Mouse (Mus musculus) embryonic facial prominence, embryonic 14.5 days (tissue): ENCODE measurements around the gene Pls3. TPM values are rescaled to one million over a fixed set of nuclear protein-coding genes. Genes with fewer than 3 reads are reported as not detected.

ENCODE experiments used
- ATAC-seq: fragments of 200-750 bp; cut with Nextera tagmentation; 2 replicates; pipeline ENCODE4 v1.8.0; 2017; ENCODE audit warnings: low read depth, moderate number of reproducible peaks, moderate TSS enrichment
- DNase-seq: peaks from one replicate; pipeline ENCODE4 v3.0.0-alpha.2; 2015; ENCODE audit warnings: low spot score
- H3K27ac ChIP-seq: fragments of 300-500 bp; sonication (generic); replicated peaks from 2 replicates; pipeline ENCODE4 v1.5.1; 2014; ENCODE audit warnings: low read depth, mild to moderate bottlenecking, low read length, moderate library complexity
- H3K27me3 ChIP-seq: fragments of 300-500 bp; sonication (generic); replicated peaks from 2 replicates; pipeline ENCODE4 v1.6.1; 2014; ENCODE audit warnings: low read length; ENCODE audit not compliant: control insufficient read depth, insufficient read depth
- H3K36me3 ChIP-seq: fragments of 300-500 bp; sonication (generic); 2 replicates; pipeline ENCODE4 v1.6.1; 2014; ENCODE audit warnings: low read length, mixed read lengths; ENCODE audit not compliant: control insufficient read depth, insufficient read depth
- H3K4me1 ChIP-seq: fragments of 300-500 bp; sonication (generic); 2 replicates; pipeline ENCODE4 v1.6.1; 2014; ENCODE audit warnings: antibody characterized with exemption, low read length; ENCODE audit not compliant: control insufficient read depth, insufficient read depth
- H3K4me2 ChIP-seq: fragments of 300-500 bp; sonication (generic); 2 replicates; pipeline ENCODE4 v1.6.1; 2014; ENCODE audit warnings: low read depth, mild to moderate bottlenecking, low read length, moderate library complexity, mixed read lengths
- H3K4me3 ChIP-seq: fragments of 300-500 bp; sonication (generic); 2 replicates; pipeline ENCODE4 v1.5.1; 2014; ENCODE audit warnings: low read depth, mild to moderate bottlenecking, low read length
- H3K9ac ChIP-seq: fragments of 300-500 bp; sonication (generic); 2 replicates; pipeline ENCODE4 v1.6.1; 2014; ENCODE audit warnings: low read depth, mild to moderate bottlenecking, low read length, moderate library complexity, mixed read lengths
- H3K9me3 ChIP-seq: fragments of 300-500 bp; sonication (generic); 2 replicates; pipeline ENCODE4 v1.6.1; 2016; ENCODE audit warnings: low read length; ENCODE audit not compliant: control insufficient read depth
- WGBS: fragments of 180-500 bp; shearing (Covaris S2); extraction: QIAGEN DNeasy Blood & Tissue Kit; methylation state at CpG from one replicate; pipeline ENCODE4 v1.1.7; 2014; 5-methylcytosine and 5-hydroxymethylcytosine counted together
- polyA plus RNA-seq: library from polyadenylated mRNA; unstranded; fragments of >200 nt; fragmentation: Nextera tagmentation; extraction: Ambion mirVana; gene quantifications from 2 replicates; pipeline ENCODE4 v1.2.1, GENCODE M21; 2014

The Pls3 gene
- 117 and 123 TPM in 2 replicates for polyA plus RNA-seq

- Histone ChIP-seq H3K4me2 (peak within 1 kb of the TSS; percentile 54), H3K9ac (peak within 1 kb of the TSS; percentile 64), H3K27me3 (peaks cover 3% of the 10 kb centered on the region), H3K4me3 (peak within 1 kb of the TSS; percentile 50), H3K27ac (peak within 1 kb of the TSS; percentile 86), H3K9me3 (no peaks in the 10 kb centered on the region), H3K36me3 (no peaks in the 10 kb centered on the region), H3K4me1 (no peaks in the 10 kb centered on the region)
- DNase-seq (peak; percentile 96), ATAC-seq (peak; percentile 99)
- 23% methylated on average over 30 of the region's 45 CpGs for WGBS
These were observed at the start of gene Pls3 for GRCm38 (mm10) chrX:75874332-75875291. Gene Pls3, minus strand, starts transcription at chrX:75875182.

DNA sequence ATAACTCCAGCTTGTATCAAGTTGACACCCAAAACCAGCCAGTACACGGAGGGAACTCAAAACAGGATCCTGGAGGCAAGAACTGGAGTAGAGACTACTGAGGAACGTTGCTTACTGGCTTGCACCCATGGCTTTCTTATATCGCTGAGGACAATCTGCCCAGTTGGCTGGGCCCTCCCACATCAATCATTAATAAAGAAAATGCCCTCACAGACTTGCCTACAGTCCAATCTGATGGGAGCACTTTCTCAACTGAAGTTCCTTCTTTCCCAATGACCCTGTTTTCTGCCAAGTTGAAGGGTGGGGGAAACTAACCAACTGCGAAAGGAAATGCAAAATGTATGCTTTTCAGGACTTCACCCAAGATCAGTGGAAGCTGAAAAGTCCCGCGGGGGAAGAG is 20.7 kb upstream of the Pls3 start:
- DNase-seq, result no peak
- H3K36me3 ChIP-seq, result no peaks in the 10 kb centered on the region
- H3K27ac ChIP-seq, result no peak overlapping the region
- no peak overlapping the region for H3K4me2 ChIP-seq
- ATAC-seq, result no peak
- no peak overlapping the region for H3K9ac ChIP-seq
- 69% methylated on average over 6 of the region's 6 CpGs for WGBS
- no peaks in the 10 kb centered on the region for H3K4me1 ChIP-seq
- no peak overlapping the region for H3K4me3 ChIP-seq
- no peaks in the 10 kb centered on the region for H3K9me3 ChIP-seq
- no peaks in the 10 kb centered on the region for H3K27me3 ChIP-seq

- Histone ChIP-seq H3K36me3 (no peaks in the 10 kb centered on the region), H3K4me2 (peak overlapping the region; percentile 54), H3K9me3 (no peaks in the 10 kb centered on the region), H3K27me3 (peaks cover 3% of the 10 kb centered on the region), H3K27ac (no peak overlapping the region), H3K4me1 (no peaks in the 10 kb centered on the region), H3K4me3 (peak overlapping the region; percentile 50), H3K9ac (no peak overlapping the region)
- 21% methylated on average over 5 of the region's 5 CpGs for whole genome bisulfite sequencing
- DNase-seq (no peak), ATAC-seq (no peak)
These were observed 584 bp upstream of the Pls3 start for GRCm38 (mm10) chrX:75875566-75875965.

GRCm38 (mm10) chrX:75873813-75874212 is 1.2 kb downstream of the Pls3 start:
- H3K9me3 ChIP-seq, result no peaks in the 10 kb centered on the region
- H3K4me3 ChIP-seq, result peak overlapping the region; percentile 50
- peak overlapping the region; percentile 64 for H3K9ac ChIP-seq
- peak; percentile 34 for DNase-seq
- no peaks in the 10 kb centered on the region for H3K4me1 ChIP-seq
- H3K27ac ChIP-seq, result peak overlapping the region; percentile 86
- peak overlapping the region; percentile 54 for H3K4me2 ChIP-seq
- 24% methylated on average over 15 of the region's 15 CpGs for WGBS
- no peaks in the 10 kb centered on the region for H3K36me3 ChIP-seq
- ATAC-seq, result no peak
- peaks cover 3% of the 10 kb centered on the region for H3K27me3 ChIP-seq

GRCm38 (mm10) chrX:75873253-75873652 is 1.7 kb downstream of the Pls3 start:
- Histone ChIP-seq H3K36me3 (no peaks in the 10 kb centered on the region), H3K4me2 (peak overlapping the region; percentile 54), H3K4me3 (peak overlapping the region; percentile 50), H3K9ac (no peak overlapping the region; the same call in 1 of the 2 replicates), H3K27ac (peak overlapping the region; percentile 86; the same call in 1 of the 2 replicates), H3K4me1 (no peaks in the 10 kb centered on the region), H3K9me3 (no peaks in the 10 kb centered on the region), H3K27me3 (peaks cover 4% of the 10 kb centered on the region)
- no peak for DNase-seq
- no peak for ATAC-seq
- WGBS, result 26% methylated on average over 4 of the region's 4 CpGs

- no peak for DNase-seq
- Histone ChIP-seq H3K4me3 (no peak overlapping the region), H3K9ac (no peak overlapping the region), H3K27me3 (peaks cover 8% of the 10 kb centered on the region), H3K4me1 (no peaks in the 10 kb centered on the region), H3K27ac (no peak overlapping the region), H3K4me2 (no peak overlapping the region), H3K36me3 (no peaks in the 10 kb centered on the region), H3K9me3 (no peaks in the 10 kb centered on the region)
- WGBS, result 81% methylated on average over 2 of the region's 2 CpGs
- ATAC-seq, result no peak
These were observed 3.1 kb downstream of the Pls3 start for GRCm38 (mm10) chrX:75871855-75872254.

GRCm38 (mm10) chrX:75861715-75862114 is 13.3 kb downstream of the Pls3 start:
- ATAC-seq (no peak), DNase-seq (no peak)
- Histone ChIP-seq H3K27me3 (peaks cover 4% of the 10 kb centered on the region; the same call in 1 of the 2 replicates), H3K4me3 (no peak overlapping the region), H3K4me2 (no peak overlapping the region), H3K9me3 (no peaks in the 10 kb centered on the region), H3K9ac (no peak overlapping the region), H3K36me3 (no peaks in the 10 kb centered on the region), H3K27ac (no peak overlapping the region), H3K4me1 (no peaks in the 10 kb centered on the region)
- 86% methylated on average over 3 of the region's 3 CpGs for WGBS

DNA sequence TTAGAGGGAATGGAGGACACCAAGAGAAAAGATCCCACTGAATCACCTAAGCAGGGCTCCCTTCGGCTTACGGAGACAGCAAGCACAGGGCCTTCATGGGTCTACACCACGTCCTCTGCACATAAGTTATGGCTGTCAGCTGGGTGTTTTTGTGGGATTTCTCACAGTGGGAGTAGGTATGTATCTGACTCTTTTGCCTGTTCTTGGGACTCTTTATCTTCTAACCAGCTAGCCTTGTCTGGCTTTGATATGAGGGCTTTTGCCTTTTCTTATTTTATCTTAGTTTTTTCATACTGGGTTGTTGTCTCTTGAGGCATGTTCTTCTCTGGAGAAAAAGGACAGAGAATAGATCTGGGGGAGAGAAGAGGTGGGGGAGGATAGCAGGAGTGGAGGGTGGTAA is 20.7 kb downstream of the Pls3 start:
- Histone ChIP-seq H3K4me2 (no peak overlapping the region), H3K36me3 (no peaks in the 10 kb centered on the region), H3K9me3 (no peaks in the 10 kb centered on the region), H3K9ac (no peak overlapping the region), H3K27me3 (no peaks in the 10 kb centered on the region; the same call in 1 of the 2 replicates), H3K4me3 (no peak overlapping the region), H3K4me1 (no peaks in the 10 kb centered on the region), H3K27ac (no peak overlapping the region)
- 96% methylated on average over 3 of the region's 3 CpGs for WGBS
- no peak for ATAC-seq
- no peak for DNase-seq
